Mouse (Mus musculus): ENCODE measurements around the gene Rad51b.

- TF ChIP-seq CTCF (IDR thresholded peaks at IDR 0.05; ENCODE audit: insufficient read depth, low read length), result no peak
- TF ChIP-seq POLR2A (IDR thresholded peaks at IDR 0.05; ENCODE audit: borderline replicate concordance, extremely low read depth, low read depth, low read length), result no peak
Measured at GRCm38 (mm10) chr12:79598496-79598895, 301.4 kb downstream of the Rad51b start.
